In genomic region chr5:64739311-64740261, GRCm38 (mm10) we compare ENCODE assay signal across 8 mouse cellular contexts.
DNase-seq lines count a peak whose midpoint lies in the region; ATAC-seq lines count a peak whose summit lies in the region.

No protein-coding gene starts in this region.

- no peaks in the 10 kb centered on the region for H3K9me3 ChIP-seq in embryonic facial prominence, embryonic 15.5 days (replicated peaks)
- H3K9me3 ChIP-seq in kidney, embryonic 15.5 days (replicated peaks): no peaks in the 10 kb centered on the region
- H3K9me3 ChIP-seq in midbrain, embryonic 11.5 days (ENCODE audit: control insufficient read depth, low read length): no peaks in the 10 kb centered on the region

- peak; percentile 95 for DNase-seq in R1 (ENCODE audit: low read depth, low spot score)
- DNase-seq in midbrain, embryonic 11.5 days (ENCODE audit: low spot score, missing footprints): peak; percentile 95
- no peak for DNase-seq in right cerebral cortex, postnatal 14 days
- DNase-seq in gastrocnemius, postnatal 10 days: no peak
- no peak for DNase-seq in frontal cortex, postnatal 10 days (ENCODE audit: low spot score in 2 of 2)
- DNase-seq in testis, postnatal 14 days (ENCODE audit: low spot score): no peak

- no peak overlapping the region for H3K4me3 ChIP-seq in embryonic facial prominence, embryonic 15.5 days (replicated peaks)
- H3K4me3 ChIP-seq in kidney, embryonic 15.5 days (replicated peaks): no peak overlapping the region
- no peak overlapping the region for H3K4me3 ChIP-seq in midbrain, embryonic 11.5 days (ENCODE audit: low read depth, low read length)

- H3K4me2 ChIP-seq in embryonic facial prominence, embryonic 15.5 days (replicated peaks): no peak overlapping the region; the same call in 1 of the 2 replicates
- H3K4me2 ChIP-seq in kidney, embryonic 15.5 days: peak overlapping the region; percentile 46; the same call in 1 of the 2 replicates
- 0 out of 2 replicates have a peak overlapping the region, but pooled peaks have one; percentile 16 for H3K4me2 ChIP-seq in midbrain, embryonic 11.5 days

- H3K9ac ChIP-seq in embryonic facial prominence, embryonic 15.5 days: no peak overlapping the region
- no peak overlapping the region for H3K9ac ChIP-seq in kidney, embryonic 15.5 days
- peak overlapping the region; percentile 25; the same call in 1 of the 2 replicates for H3K9ac ChIP-seq in midbrain, embryonic 11.5 days (ENCODE audit: low read length)

- no peaks in the 10 kb centered on the region for H3K27me3 ChIP-seq in embryonic facial prominence, embryonic 15.5 days
- no peaks in the 10 kb centered on the region for H3K27me3 ChIP-seq in kidney, embryonic 15.5 days
- H3K27me3 ChIP-seq in midbrain, embryonic 11.5 days (ENCODE audit: control insufficient read depth, insufficient read depth, low read length): no peaks in the 10 kb centered on the region

- ATAC-seq in embryonic facial prominence, embryonic 15.5 days (ENCODE audit: insufficient number of reproducible peaks, low FRiP score, low TSS enrichment, low read depth): peak; percentile 60
- ATAC-seq in kidney, embryonic 15.5 days (replicated peaks; ENCODE audit: low FRiP score): peak; percentile 89
- peak; percentile 82 for ATAC-seq in midbrain, embryonic 11.5 days (ENCODE audit: low FRiP score)

- no peaks in the 10 kb centered on the region for H3K36me3 ChIP-seq in embryonic facial prominence, embryonic 15.5 days
- no peaks in the 10 kb centered on the region for H3K36me3 ChIP-seq in kidney, embryonic 15.5 days
- H3K36me3 ChIP-seq in midbrain, embryonic 11.5 days (ENCODE audit: control insufficient read depth, insufficient read depth, low read length): no peaks in the 10 kb centered on the region

- H3K4me1 ChIP-seq in embryonic facial prominence, embryonic 15.5 days: peaks cover 26% of the 10 kb centered on the region
- H3K4me1 ChIP-seq in kidney, embryonic 15.5 days: peaks cover 27% of the 10 kb centered on the region
- peaks cover 23% of the 10 kb centered on the region for H3K4me1 ChIP-seq in midbrain, embryonic 11.5 days (ENCODE audit: control insufficient read depth, insufficient read depth, low read length)

- peak overlapping the region; percentile 44; the same call in 1 of the 2 replicates for H3K27ac ChIP-seq in embryonic facial prominence, embryonic 15.5 days (replicated peaks)
- H3K27ac ChIP-seq in kidney, embryonic 15.5 days: peak overlapping the region; percentile 88
- peak overlapping the region; percentile 38 for H3K27ac ChIP-seq in midbrain, embryonic 11.5 days (ENCODE audit: low read depth, low read length)

- 20% methylated on average over 15 of the region's 15 CpGs for whole genome bisulfite sequencing in embryonic facial prominence, embryonic 15.5 days
- 11% methylated on average over 15 of the region's 15 CpGs for WGBS in kidney, embryonic 15.5 days
- WGBS in midbrain, embryonic 11.5 days: 7% methylated on average over 15 of the region's 15 CpGs

Comparison
In these comparisons a context has a peak if more than half of its experiments do, and no peak if none do; other contexts are left out.
1. DNase-seq: peak in R1 (single experiment) and midbrain, embryonic 11.5 days (single experiment); none in right cerebral cortex, postnatal 14 days (single experiment), gastrocnemius, postnatal 10 days (single experiment), frontal cortex, postnatal 10 days (0 of 2) and testis, postnatal 14 days (single experiment).
2. H3K27ac ChIP-seq: peak in every context shown above with its lines; median percentile 88 in kidney, embryonic 15.5 days; 44 in embryonic facial prominence, embryonic 15.5 days; 38 in midbrain, embryonic 11.5 days.
3. Peak in every context shown above with its lines, with median percentiles within 50 percentile points of each other: ATAC-seq.